Mouse (Mus musculus): Measurements from ENCODE around the gene Ltc4s.

Gene Ltc4s

DNA sequence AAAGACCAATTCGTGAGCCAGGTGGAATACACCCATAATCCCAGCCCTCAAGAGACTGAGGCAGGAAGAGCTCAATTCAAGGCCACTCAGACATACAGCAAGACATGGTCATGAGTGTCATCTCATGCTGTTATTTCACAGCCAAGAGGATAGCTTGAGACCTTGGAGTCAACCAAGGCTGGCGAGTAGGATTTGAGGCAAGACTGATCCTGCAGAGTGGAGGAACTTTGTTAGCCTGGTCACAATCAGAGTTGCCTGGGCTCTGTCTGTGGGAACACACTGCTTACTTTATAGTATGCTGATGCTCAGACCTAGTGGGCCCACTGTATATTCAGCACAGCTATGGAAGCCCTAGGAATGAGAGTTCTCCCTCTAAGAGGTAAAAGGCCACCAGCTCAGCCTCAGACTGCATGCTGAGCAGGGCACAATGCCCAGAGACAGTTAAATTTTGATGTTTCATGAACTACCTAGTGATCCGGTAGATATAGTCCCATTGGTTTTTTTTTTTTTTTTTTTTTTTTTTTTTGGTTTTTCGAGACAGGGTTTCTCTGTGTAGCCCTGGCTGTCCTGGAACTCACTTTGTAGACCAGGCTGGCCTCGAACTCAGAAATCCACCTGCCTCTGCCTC, 40.1 kb downstream of the Ltc4s start:
- no peak for DNase-seq (ENCODE audit: low spot score)

DNA sequence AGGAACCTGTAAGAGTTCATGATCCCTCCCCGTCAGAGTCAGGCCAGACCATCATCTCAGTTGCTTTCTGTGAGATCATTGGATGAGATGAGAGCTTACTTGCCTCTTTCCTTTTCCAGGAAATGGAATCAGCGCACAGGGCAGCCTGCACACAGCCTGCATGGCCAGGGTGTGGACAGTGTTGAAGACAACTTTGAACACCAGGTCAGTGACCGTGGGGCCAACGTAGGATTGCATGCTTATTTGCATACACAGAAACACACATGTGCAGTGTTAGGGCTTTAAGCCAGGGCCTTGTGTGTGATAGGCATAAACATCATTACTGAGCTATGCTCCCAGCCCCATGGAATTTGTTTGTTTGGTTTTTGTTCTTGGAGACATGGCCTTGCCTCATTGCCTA, 40.9 kb downstream of the Ltc4s start:
- no peak for DNase-seq (ENCODE audit: low spot score)

DNA sequence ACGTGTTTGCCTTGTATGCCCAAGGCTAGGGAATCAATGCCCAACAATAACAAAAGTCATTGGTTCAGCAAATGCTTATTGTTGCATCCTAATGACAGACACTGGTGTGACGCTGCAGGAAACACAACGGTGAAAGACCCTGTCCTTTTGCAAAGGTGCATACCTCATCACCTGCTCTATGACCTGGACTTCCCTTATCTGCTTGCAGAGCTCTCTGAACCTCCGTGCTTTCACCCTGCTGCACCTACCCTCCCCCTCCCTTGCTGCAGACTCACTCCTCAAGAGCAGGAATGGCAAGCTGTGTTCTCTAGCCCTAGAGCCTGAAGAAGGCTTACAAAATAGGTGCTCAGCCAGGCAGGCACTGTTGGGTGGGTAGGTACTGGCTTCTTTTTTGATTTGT, 43.6 kb downstream of the Ltc4s start:
- no peak for DNase-seq (ENCODE audit: low spot score)

DNA sequence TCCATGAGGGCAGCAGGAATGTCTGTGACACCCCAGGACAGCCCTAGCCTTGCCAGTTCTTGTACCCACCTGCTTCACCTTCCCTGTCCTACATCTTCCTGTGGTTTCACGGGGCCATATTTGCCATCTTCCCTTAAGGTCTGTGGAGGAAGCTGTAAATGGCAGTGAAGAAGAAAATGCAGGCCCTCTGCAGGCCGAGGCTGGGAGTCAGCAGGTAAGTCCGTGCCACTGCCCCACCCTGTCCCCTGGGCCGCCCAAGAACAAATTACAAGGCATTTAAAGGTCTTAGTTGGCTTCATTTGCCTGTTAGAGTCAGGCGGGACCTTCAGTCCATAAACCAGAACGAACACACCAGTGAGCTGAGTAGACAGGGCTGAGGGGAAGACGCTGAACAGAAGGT, 44.3 kb downstream of the Ltc4s start:
- DNase-seq (ENCODE audit: low spot score): no peak

DNA sequence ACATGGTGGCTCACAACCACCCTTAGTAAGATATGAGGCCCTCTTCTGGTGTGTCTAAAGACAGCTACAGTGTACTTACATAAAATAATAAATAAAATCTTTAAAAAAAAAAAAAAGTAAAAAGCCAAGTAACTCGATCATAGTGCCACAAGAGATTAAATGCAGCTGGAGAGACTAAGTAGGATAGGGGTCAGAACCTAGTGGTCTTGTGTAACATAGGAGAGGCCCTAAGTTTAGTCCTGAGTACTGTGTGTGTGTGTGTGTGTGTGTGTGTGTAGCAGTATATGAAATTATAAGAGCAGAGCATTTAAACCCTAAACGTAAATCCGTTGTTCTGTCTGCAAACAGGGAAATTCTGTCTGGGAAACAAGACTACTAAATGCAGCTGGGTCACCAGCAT, 46.1 kb downstream of the Ltc4s start:
- no peak for DNase-seq (ENCODE audit: low spot score)

DNA sequence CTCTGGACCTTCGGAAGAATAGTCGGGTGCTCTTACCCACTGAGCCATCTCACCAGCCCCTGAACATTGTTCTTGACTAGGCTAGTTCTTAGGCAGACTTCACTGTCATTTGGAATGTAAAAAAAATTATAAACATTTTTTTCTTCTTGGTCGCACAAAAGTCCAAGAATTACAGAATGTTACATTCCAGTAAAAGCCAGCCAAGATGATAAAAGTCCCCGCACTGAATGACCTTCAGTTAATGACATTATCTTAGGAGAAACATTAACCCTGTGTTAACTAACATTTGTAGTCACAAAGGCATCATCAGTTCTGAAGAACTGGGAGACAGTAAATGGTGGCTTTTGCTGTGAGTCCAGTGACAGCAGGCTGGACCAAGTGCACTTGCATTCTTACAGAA, 48.1 kb downstream of the Ltc4s start:
- no peak for DNase-seq (ENCODE audit: low spot score)

DNA sequence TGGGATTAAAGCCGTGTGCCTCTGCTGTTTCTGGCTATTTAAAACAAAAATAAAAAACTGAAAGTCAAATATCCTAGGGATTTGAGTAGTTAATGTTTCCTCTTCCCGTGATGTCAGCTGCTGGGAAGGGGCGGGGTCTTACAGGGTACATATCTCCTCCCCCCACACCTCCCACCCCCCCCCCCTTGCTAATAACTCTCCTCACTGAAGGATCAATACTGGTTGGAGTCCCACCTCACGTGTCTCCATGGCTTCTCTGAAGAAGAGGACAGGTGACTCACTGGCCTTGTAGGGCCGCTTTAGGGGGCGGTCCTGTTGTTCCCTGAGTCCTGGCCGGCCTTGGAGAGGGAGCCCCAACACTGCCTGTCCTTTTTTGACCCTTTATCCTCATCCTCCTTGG, 49.7 kb downstream of the Ltc4s start:
- no peak for DNase-seq (ENCODE audit: low spot score)
